Mouse (Mus musculus) olfactory bulb, adult 2 months (tissue): ENCODE data around the gene Sec31b.

ENCODE experiments used
- CTCF ChIP-seq: fragments of 200-500 bp; IDR thresholded peaks from 2 replicates; pipeline ENCODE4 v1.5.1; 2012; ENCODE audit warnings: low read depth, mild to moderate bottlenecking, low read length, moderate library complexity; ENCODE audit not compliant: insufficient read depth
- POLR2A ChIP-seq: fragments of 200-500 bp; IDR thresholded peaks from 2 replicates; pipeline ENCODE4 v1.6.1; 2012; ENCODE audit warnings: mild to moderate bottlenecking, low read depth, low read length, moderate library complexity; ENCODE audit not compliant: insufficient read depth

DNA sequence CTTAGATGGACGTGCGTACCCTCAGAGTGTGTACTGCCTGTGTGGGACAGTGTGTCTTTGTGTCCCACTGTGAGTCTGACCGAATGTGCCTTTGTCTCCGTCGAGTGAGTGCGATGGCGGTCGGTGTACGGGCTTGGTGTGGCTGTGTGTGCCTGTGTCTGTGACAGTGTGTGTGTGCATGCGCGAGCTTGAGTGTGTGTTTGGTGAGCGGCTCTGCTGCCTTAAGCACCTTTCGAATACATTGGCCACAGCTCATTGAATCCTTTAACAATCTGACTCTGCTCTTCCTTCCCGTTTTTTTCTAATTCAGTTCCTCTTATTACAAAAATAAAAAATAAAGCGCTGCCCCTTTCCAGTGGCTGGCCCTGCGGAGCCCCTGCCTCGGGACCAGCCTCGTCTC, 45.3 kb upstream of the Sec31b start:
- TF ChIP-seq POLR2A, result no peak
- no peak for TF ChIP-seq CTCF
